Mouse (Mus musculus) hindbrain, embryonic 13.5 days (tissue): ENCODE results near the gene Gm20708. TPM values are rescaled to one million over a fixed set of nuclear protein-coding genes. Genes with fewer than 3 reads are reported as not detected.
A peak's percentile ranks its signal among the peaks of the same experiment; 100 is the strongest.

Experiments
- ATAC-seq: fragments of 200-750 bp; cut with Nextera tagmentation; 2 replicates; pipeline ENCODE4 v1.8.0; 2017; ENCODE audit warnings: moderate TSS enrichment; ENCODE audit not compliant: low FRiP score
- H3K27ac ChIP-seq: fragments of 300-500 bp; sonication (generic); 2 replicates; pipeline ENCODE4 v1.5.1; 2015; ENCODE audit warnings: inconsistent platforms, mild to moderate bottlenecking, moderate library complexity
- H3K27me3 ChIP-seq: fragments of 300-500 bp; sonication (generic); 2 replicates; pipeline ENCODE4 v1.6.1; 2015; ENCODE audit warnings: mild to moderate bottlenecking, inconsistent platforms
- H3K36me3 ChIP-seq: fragments of 300-500 bp; sonication (generic); 2 replicates; pipeline ENCODE4 v1.6.1; 2015; ENCODE audit warnings: mild to moderate bottlenecking, inconsistent platforms
- H3K4me1 ChIP-seq: fragments of 300-500 bp; sonication (generic); replicated peaks from 2 replicates; pipeline ENCODE4 v1.6.1; 2015; ENCODE audit warnings: inconsistent platforms
- H3K4me2 ChIP-seq: fragments of 300-500 bp; sonication (generic); 2 replicates; pipeline ENCODE4 v1.6.1; 2015; ENCODE audit warnings: inconsistent platforms, mild to moderate bottlenecking, moderate library complexity
- H3K4me3 ChIP-seq: fragments of 300-500 bp; sonication (generic); 2 replicates; pipeline ENCODE4 v1.5.1; 2015; ENCODE audit warnings: mild to moderate bottlenecking, inconsistent platforms
- H3K9ac ChIP-seq: fragments of 300-500 bp; sonication (generic); 2 replicates; pipeline ENCODE4 v1.6.1; 2015; ENCODE audit warnings: mild to moderate bottlenecking, inconsistent platforms
- H3K9me3 ChIP-seq: fragments of 300-500 bp; sonication (generic); 2 replicates; pipeline ENCODE4 v1.6.1; 2016; ENCODE audit warnings: inconsistent platforms
- WGBS: fragments of 180-500 bp; shearing (Covaris S2); methylation state at CpG from one replicate; pipeline ENCODE4 v1.1.7; 2015; 5-methylcytosine and 5-hydroxymethylcytosine counted together
- polyA plus RNA-seq: library from polyadenylated mRNA; unstranded; fragments of >200 nt; fragmentation: Nextera tagmentation; extraction: Ambion mirVana; gene quantifications from 2 replicates; pipeline ENCODE4 v1.2.1, GENCODE M21; 2015

Gm20708 gene
- polyA plus RNA-seq, 1 experiment from 2014 or later = 0.74 TPM

DNA sequence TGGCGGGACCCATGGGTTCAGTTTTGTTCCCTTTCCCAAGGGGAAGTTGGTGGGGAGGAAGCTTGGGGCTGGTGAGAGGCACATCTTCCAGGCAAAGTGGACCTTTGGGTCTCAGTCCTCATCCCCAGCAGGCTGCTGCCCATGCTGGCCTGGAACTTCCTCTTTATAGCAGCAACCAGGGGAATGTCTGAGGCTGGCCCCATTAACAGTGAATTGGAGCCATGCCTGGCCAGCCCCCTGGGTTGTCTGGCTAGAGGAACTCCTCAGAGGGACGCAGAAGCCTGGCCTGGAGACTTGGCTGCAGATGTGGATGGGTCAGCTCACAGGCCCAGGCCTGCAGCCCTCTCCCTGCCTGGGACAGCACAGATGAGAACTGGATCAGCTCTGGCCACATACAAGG, 55.3 kb downstream of the Gm20708 start:
- H3K9me3 ChIP-seq = no peaks in the 10 kb centered on the region
- H3K4me3 ChIP-seq = no peak overlapping the region
- ATAC-seq = no peak
- no peak overlapping the region for H3K4me2 ChIP-seq
- peak overlapping the region; percentile 2; the same call in 1 of the 2 replicates for H3K9ac ChIP-seq
- H3K36me3 ChIP-seq = no peaks in the 10 kb centered on the region
- H3K27ac ChIP-seq = no peak overlapping the region
- 72% methylated on average over 2 of the region's 2 CpGs for WGBS
- H3K4me1 ChIP-seq = peaks cover 41% of the 10 kb centered on the region
- H3K27me3 ChIP-seq = peaks cover 35% of the 10 kb centered on the region

DNA sequence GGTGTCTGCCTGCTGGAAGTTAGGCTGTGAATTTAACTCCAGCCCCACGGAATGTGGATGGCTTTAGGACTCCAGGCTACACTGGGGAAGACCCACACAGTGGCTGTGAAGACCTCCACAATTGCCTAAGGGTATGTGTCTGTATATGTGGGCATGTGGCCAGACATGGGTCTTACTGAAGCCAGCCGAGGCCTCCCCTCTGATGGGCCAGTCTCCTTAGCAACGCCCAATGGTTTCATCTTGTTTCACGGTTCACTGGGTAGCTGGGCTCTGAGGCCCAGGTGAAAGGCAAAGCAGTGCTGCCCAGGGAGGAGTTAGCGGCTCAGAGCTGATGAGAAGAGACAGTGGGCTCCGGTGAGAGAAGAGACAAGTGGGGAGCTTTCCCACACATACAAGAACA, 56.5 kb downstream of the Gm20708 start:
- Histone ChIP-seq H3K36me3 (no peaks in the 10 kb centered on the region), H3K4me1 (peaks cover 35% of the 10 kb centered on the region), H3K27ac (peak overlapping the region; percentile 62), H3K4me2 (no peak overlapping the region), H3K4me3 (no peak overlapping the region), H3K9me3 (no peaks in the 10 kb centered on the region), H3K27me3 (peaks cover 23% of the 10 kb centered on the region), H3K9ac (peak overlapping the region; percentile 60; the same call in 1 of the 2 replicates)
- 0 out of 2 replicates have a peak, but pooled peaks have one; percentile 41 for ATAC-seq
- WGBS = 12% methylated on average over 6 of the region's 6 CpGs

DNA sequence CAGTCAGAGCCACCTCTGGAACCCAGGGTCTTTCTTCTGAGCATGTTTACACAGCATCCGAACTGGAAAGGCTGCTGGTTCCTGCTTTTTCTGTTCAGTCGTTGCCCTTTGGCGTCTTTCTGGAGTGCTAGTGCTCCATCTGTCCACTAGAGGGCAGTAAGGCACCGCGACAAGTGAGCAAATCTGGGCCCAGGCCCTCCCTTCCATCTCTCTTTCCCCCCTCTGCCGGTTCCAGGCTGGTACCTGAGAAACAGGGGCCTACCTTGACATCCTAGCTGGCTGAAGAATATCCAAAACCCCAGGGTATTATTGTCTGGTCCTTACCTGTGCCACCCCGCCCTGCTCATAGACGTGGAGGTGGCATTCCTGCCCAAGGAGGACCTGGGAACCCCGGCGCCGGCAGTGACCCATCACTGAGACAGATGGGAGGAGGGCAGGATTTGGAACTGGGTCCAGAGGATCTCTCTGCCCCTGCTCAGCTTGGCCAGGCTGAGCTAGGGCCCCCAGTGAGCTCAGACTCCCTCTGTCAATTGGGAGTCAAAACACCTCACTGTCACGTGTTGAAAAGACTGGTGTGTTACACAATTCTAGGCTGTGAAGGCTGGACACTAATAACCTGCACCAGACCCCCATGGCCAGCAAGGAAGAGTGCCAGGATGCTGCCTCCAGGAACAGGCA, 61.4 kb downstream of the Gm20708 start:
- ATAC-seq = no peak
- Histone ChIP-seq H3K4me3 (no peak overlapping the region), H3K27ac (no peak overlapping the region), H3K9me3 (no peaks in the 10 kb centered on the region), H3K36me3 (no peaks in the 10 kb centered on the region), H3K9ac (peak overlapping the region; percentile 43; the same call in 1 of the 2 replicates), H3K27me3 (0 out of 2 replicates have a peak, but pooled peaks cover 14% of the 10 kb centered on the region), H3K4me1 (peaks cover 37% of the 10 kb centered on the region), H3K4me2 (0 out of 2 replicates have a peak overlapping the region, but pooled peaks have one; percentile 10)
- WGBS = 36% methylated on average over 12 of the region's 12 CpGs

DNA sequence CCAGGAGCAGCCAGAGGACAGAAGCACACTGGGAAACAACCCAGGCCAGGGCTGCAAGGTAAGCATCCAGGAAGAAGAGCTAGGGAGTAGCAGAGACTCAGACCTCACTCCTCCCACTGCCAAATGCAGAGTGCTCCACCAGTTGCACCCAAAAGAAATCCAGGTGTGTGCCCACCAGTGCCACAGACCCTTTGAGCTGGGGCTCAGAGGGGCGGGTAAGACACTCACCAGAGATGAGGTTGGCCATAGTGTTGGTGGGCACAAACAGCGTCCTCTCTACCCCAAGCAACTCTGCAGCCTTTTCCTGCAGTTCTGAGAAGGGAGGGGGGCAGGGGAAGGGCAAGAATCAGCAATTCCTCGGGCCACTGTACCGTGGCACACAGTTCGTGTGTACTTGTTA, 61.9 kb downstream of the Gm20708 start:
- Histone ChIP-seq H3K9ac (no peak overlapping the region; the same call in 1 of the 2 replicates), H3K9me3 (no peaks in the 10 kb centered on the region), H3K36me3 (no peaks in the 10 kb centered on the region), H3K4me1 (peaks cover 34% of the 10 kb centered on the region), H3K4me3 (no peak overlapping the region), H3K4me2 (no peak overlapping the region), H3K27ac (no peak overlapping the region), H3K27me3 (0 out of 2 replicates have a peak, but pooled peaks cover 16% of the 10 kb centered on the region)
- no peak for ATAC-seq
- 75% methylated on average over 5 of the region's 5 CpGs for WGBS

DNA sequence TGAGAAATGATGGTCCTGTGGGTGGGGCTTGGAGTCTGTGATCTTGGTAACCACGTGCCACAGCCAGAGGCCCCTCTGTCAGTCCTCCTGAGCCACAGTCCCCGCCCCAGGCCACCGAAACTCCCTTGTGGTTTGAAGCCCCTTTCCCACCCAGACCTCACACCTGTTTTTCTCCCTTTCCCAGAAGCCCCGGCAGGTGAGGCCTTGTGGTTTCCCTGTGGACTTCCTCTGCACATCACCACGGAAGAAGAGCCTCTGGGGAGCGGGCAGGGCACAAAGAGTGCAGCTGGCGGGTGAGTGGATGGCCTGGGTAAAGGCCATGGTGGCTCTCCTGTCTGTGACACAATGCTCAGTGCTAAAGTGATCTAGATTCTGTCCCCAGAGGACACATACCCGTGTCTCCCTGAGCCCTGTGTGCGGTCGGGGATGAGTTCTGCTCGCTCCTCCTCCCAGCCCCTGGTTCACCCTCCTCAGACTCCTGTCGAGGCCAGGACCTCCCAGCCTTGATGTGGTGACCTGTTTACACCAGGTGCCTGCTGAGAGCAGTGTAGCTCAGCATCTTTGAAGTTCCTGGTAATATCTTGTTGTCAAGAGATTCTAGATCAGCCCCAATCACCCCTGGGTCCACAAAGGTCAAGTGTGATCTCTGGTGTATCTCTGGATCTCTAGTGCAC, 62.6 kb downstream of the Gm20708 start:
- H3K4me3 ChIP-seq = peak overlapping the region; percentile 72; the same call in 1 of the 2 replicates
- H3K27ac ChIP-seq = no peak overlapping the region
- no peak for ATAC-seq
- H3K27me3 ChIP-seq = 0 out of 2 replicates have a peak, but pooled peaks cover 16% of the 10 kb centered on the region
- H3K9ac ChIP-seq = peak overlapping the region; percentile 88; the same call in 1 of the 2 replicates
- H3K4me2 ChIP-seq = peak overlapping the region; percentile 95
- H3K36me3 ChIP-seq = no peaks in the 10 kb centered on the region
- peaks cover 27% of the 10 kb centered on the region for H3K4me1 ChIP-seq
- 63% methylated on average over 12 of the region's 12 CpGs for WGBS
- no peaks in the 10 kb centered on the region for H3K9me3 ChIP-seq

DNA sequence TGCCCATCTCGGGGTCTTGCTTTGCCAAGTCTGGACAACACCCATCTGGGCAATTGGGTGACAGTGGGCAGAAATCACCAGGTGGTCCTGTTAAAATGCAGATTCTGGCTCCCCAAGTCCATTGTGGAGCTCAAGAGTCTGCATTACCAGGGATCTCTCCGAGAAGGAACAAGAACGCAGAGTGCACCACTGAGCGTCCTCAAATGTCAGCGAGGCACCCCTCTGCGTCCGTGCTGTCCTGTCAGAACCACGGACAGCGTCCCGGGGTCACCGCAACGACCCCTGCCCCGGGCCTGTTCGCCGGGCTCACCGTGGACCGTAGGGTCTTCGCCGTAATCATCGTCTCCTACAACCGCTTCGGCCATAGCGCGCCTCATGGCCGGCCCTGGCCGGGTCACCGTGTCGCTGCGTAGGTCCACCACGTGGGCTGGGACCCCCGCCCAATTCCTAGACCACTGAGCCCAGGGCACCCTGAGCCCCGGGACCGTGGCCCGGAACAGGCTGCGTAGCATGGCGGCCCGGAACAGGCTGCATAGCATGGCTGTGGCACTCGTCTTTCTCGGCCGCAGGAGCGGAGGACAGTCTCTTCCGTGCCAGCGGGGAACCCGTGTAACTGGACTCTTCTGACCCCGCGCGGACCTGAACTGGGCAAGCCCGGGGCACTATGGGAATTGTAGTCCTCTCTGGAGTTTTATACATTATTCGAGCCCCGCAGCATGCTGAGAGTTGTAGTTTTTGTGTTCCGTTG, 63.6 kb downstream of the Gm20708 start, which contains the start of gene Tha1:
Tha1 (minus strand) TSS at position 621 of the 748 bp plus-strand sequence.
- H3K4me3 ChIP-seq = peak within 1 kb of the TSS; percentile 72
- H3K9me3 ChIP-seq = no peaks in the 10 kb centered on the region
- H3K36me3 ChIP-seq = no peaks in the 10 kb centered on the region
- H3K27ac ChIP-seq = no peak within 1 kb of the TSS; the same call in 1 of the 2 replicates
- H3K4me1 ChIP-seq = peaks cover 28% of the 10 kb centered on the region
- H3K9ac ChIP-seq = peak within 1 kb of the TSS; percentile 88
- H3K4me2 ChIP-seq = peak within 1 kb of the TSS; percentile 95
- H3K27me3 ChIP-seq = 0 out of 2 replicates have a peak, but pooled peaks cover 16% of the 10 kb centered on the region
- peak; percentile 70 for ATAC-seq
- WGBS = 2% methylated on average over 51 of the region's 51 CpGs

DNA sequence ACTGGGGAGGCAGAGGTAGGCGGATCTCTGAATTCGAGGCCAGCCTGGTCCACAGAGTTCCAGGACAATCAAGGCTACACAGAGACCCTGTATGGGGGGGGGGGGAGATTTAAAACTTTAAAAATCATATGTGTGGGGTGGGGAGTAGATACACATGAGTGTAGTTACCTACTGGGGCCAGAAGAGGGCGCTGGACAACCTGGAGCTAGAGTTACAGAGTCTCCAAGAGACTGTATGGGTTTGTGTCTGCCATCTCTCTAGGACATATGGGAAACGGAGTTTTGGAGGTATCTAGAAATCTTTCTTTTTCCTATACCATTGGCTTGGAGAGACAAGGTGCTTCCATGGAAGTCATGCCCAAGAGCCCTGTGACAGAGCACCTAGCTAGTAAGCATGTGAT, 65.0 kb downstream of the Gm20708 start:
- H3K27me3 ChIP-seq = 0 out of 2 replicates have a peak, but pooled peaks cover 16% of the 10 kb centered on the region
- peaks cover 40% of the 10 kb centered on the region for H3K4me1 ChIP-seq
- no peaks in the 10 kb centered on the region for H3K9me3 ChIP-seq
- H3K9ac ChIP-seq = no peak overlapping the region
- WGBS = 67% methylated on average over 4 of the region's 4 CpGs
- H3K4me3 ChIP-seq = no peak overlapping the region
- no peak overlapping the region for H3K27ac ChIP-seq
- no peaks in the 10 kb centered on the region for H3K36me3 ChIP-seq
- no peak for ATAC-seq
- no peak overlapping the region for H3K4me2 ChIP-seq

DNA sequence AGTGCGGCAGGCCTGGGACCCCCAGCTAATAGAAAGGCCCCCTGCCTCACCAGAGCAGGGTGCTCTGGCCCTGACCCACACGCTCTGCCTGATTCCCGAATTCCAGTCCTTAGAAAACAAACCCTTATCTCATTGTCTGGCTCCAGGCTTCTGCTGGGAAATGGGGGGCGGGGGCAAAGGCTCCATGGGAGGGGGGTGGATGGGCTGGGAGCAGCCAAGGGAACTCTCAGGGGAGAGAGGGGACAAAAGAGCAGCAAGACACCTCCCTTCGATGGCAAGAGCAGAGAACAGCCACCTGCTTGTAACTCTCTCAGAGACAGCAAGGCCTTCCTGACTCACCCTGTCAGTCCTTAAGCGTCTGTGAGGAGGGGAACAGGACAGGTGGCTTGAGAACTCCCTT, 66.2 kb downstream of the Gm20708 start:
- Histone ChIP-seq H3K36me3 (no peaks in the 10 kb centered on the region), H3K4me3 (no peak overlapping the region), H3K27ac (no peak overlapping the region), H3K4me2 (no peak overlapping the region), H3K9ac (0 out of 2 replicates have a peak overlapping the region, but pooled peaks have one; percentile 39), H3K4me1 (peaks cover 36% of the 10 kb centered on the region), H3K27me3 (peaks cover 16% of the 10 kb centered on the region; the same call in 1 of the 2 replicates), H3K9me3 (no peaks in the 10 kb centered on the region)
- no peak for ATAC-seq
- WGBS = 23% methylated on average over 6 of the region's 6 CpGs

DNA sequence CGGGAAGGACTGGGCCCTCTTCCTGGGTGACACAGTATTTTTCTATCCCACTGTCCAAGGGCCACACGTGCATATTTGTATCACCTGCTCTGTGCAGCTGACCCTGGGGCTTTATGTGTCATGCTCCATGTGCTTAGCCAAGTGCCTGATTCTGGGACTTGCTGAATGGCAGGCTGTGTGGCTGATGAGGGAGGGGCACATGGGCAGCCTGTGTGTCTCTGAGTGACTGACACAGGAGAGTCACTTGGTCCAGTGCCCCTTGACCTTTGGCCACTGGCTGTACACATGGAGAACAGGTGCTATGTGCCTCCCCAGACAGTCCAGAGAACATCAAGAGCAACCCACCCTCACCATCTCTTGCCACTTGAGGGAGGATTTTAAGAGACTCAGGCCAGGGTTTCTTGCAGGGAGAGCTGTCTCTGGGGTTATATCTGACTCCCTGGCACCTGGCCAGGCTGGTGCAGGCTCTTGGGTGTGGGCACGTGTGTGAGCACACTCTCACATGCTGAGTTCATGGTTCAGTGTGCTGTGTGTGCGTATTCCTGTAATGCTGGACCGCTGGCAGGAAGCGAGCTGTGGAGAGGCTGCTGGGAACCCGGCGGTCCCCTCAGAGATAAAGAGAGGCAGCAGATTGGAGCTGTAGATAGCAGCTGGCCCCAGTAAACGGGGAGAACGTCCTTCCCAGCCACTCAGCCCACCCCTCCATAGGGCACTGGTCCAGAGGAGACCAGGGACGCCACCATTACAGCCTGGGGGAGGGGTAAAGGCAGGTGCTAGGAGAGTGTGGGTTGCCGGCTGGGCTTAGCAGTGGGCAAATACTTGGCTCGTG, 68.7 kb downstream of the Gm20708 start:
- peak; percentile 67 for ATAC-seq
- peak overlapping the region; percentile 67 for H3K27ac ChIP-seq
- peak overlapping the region; percentile 40 for H3K4me2 ChIP-seq
- H3K4me1 ChIP-seq = peaks cover 39% of the 10 kb centered on the region
- H3K9ac ChIP-seq = peak overlapping the region; percentile 39; the same call in 1 of the 2 replicates
- no peaks in the 10 kb centered on the region for H3K36me3 ChIP-seq
- peaks cover 25% of the 10 kb centered on the region; the same call in 1 of the 2 replicates for H3K27me3 ChIP-seq
- WGBS = 21% methylated on average over 13 of the region's 13 CpGs
- no peak overlapping the region for H3K4me3 ChIP-seq
- H3K9me3 ChIP-seq = no peaks in the 10 kb centered on the region

DNA sequence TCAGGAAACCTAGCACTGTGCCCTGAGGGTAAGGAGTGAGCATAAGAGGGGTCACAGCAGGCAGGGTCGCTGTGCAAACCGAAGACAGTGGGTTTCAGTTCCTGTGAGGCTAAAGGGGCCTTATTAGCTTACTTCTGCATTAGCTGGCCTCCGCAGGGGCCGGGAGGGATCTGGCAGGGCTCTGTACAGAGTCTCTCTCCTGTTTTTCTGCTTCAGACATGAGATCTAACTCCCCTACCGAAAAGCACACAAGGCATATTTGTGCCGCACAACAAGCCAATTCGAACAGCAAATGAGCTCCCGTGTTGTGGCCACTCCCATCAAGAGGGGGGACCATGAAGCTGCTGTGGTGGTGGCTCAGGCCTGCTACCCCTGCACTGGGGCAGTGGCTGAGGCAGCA, 69.4 kb downstream of the Gm20708 start:
- ATAC-seq = peak; percentile 22; the same call in 1 of the 2 replicates

DNA sequence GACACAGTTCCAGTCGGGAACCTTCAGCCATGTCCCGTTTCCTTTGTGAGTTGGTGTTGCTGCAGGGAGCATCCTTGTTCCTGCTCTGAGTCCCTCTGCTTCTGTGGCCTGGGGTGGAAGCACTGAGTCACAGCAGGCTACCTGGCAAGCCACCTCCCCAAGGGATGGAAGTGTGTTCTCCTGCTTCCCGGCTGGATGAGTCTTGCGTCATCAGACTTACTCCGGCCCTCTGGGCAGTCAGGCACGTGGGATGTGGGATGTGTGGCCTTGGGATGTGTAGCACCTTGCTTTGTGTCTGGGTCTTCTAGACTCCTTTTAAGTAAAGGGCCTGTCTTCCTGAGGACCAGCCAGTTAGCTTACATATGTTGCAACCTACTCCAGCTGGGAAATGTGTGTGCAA, 70.2 kb downstream of the Gm20708 start:
- WGBS = 91% methylated on average over 6 of the region's 6 CpGs

More for the DNA sequence above, 69.4 kb downstream of the Gm20708 start:
- Histone ChIP-seq H3K27me3 (peaks cover 25% of the 10 kb centered on the region), H3K36me3 (no peaks in the 10 kb centered on the region), H3K4me3 (no peak overlapping the region), H3K4me2 (peak overlapping the region; percentile 40), H3K9me3 (no peaks in the 10 kb centered on the region), H3K27ac (peak overlapping the region; percentile 67), H3K4me1 (peaks cover 35% of the 10 kb centered on the region), H3K9ac (peak overlapping the region; percentile 39; the same call in 1 of the 2 replicates)
- WGBS = 30% methylated on average over 8 of the region's 8 CpGs

More for the DNA sequence above, 70.2 kb downstream of the Gm20708 start:
- peaks cover 35% of the 10 kb centered on the region for H3K4me1 ChIP-seq
- no peak overlapping the region for H3K9ac ChIP-seq
- ATAC-seq = no peak
- no peak overlapping the region for H3K27ac ChIP-seq
- H3K9me3 ChIP-seq = no peaks in the 10 kb centered on the region
- H3K36me3 ChIP-seq = no peaks in the 10 kb centered on the region
- peaks cover 32% of the 10 kb centered on the region for H3K27me3 ChIP-seq
- no peak overlapping the region for H3K4me3 ChIP-seq
- no peak overlapping the region for H3K4me2 ChIP-seq
